ENCODE assay signal across 9 mouse cellular contexts in genomic region chr2:71630143-71630463, GRCm38 (mm10).
A peak's percentile ranks its signal among the peaks of the same experiment; 100 is the strongest.
DNase-seq lines count a peak whose midpoint lies in the region; ATAC-seq and TF ChIP-seq lines count a peak whose summit lies in the region.
"Had no signal": no experiment of that assay in that cellular context is flagged by ENCODE, and none has a peak within 500 bp of the region (broad histone marks: within the 10 kb centered on the region; RNA-seq: fewer than 3 reads in every experiment).

No protein-coding gene starts in this region.

- ATAC-seq in heart, postnatal 0 days (ENCODE audit: insufficient read depth, low read depth), result no peak
- 0 out of 2 replicates have a peak, but pooled peaks have one; percentile 1 for ATAC-seq in hindbrain, embryonic 14.5 days (ENCODE audit: low FRiP score)
- ATAC-seq in midbrain, embryonic 12.5 days (ENCODE audit: low FRiP score, low read depth), result no peak
- no peak for ATAC-seq in inflammation-experienced regulatory T-cells, adult 6 months
- no peak for ATAC-seq in erythroblast, adult 5-6 weeks (replicated peaks; ENCODE audit: low FRiP score, poor library complexity, severe bottlenecking)

- no peak for TF ChIP-seq EP300 in heart, postnatal 0 days (IDR thresholded peaks at IDR 0.05; ENCODE audit: low read depth)

- no peak overlapping the region for H3K27ac ChIP-seq in heart, postnatal 0 days (ENCODE audit: low read depth)
- peak overlapping the region; percentile 60; the same call in 1 of the 2 replicates for H3K27ac ChIP-seq in embryonic facial prominence, embryonic 10.5 days (replicated peaks)
- peak overlapping the region; percentile 73 for H3K27ac ChIP-seq in hindbrain, embryonic 14.5 days
- H3K27ac ChIP-seq in midbrain, embryonic 12.5 days (replicated peaks), result peak overlapping the region; percentile 63

- H3K4me1 ChIP-seq in heart, postnatal 0 days (ENCODE audit: control insufficient read depth, insufficient read depth), result peaks cover 14% of the 10 kb centered on the region
- peaks cover 45% of the 10 kb centered on the region for H3K4me1 ChIP-seq in embryonic facial prominence, embryonic 10.5 days
- H3K4me1 ChIP-seq in hindbrain, embryonic 14.5 days (replicated peaks; ENCODE audit: control insufficient read depth, insufficient read depth, low read length), result peaks cover 42% of the 10 kb centered on the region
- H3K4me1 ChIP-seq in midbrain, embryonic 12.5 days, result peaks cover 45% of the 10 kb centered on the region

- no peaks in the 10 kb centered on the region for H3K9me3 ChIP-seq in heart, postnatal 0 days (replicated peaks; ENCODE audit: control insufficient read depth, low read length)
- H3K9me3 ChIP-seq in embryonic facial prominence, embryonic 10.5 days, result no peaks in the 10 kb centered on the region
- no peaks in the 10 kb centered on the region for H3K9me3 ChIP-seq in hindbrain, embryonic 14.5 days (ENCODE audit: control insufficient read depth, low read length)
- no peaks in the 10 kb centered on the region for H3K9me3 ChIP-seq in midbrain, embryonic 12.5 days

- no peak for DNase-seq in heart, postnatal 0 days (ENCODE audit: low spot score)
- no peak for DNase-seq in heart, adult 8-10 months (ENCODE audit: low spot score)
- no peak for DNase-seq in embryonic facial prominence, embryonic 10.5 days (ENCODE audit: low spot score)
- no peak for DNase-seq in hindbrain, embryonic 14.5 days (ENCODE audit: low spot score)
- no peak for DNase-seq in thymus, adult 18-20 months
- DNase-seq: lung, postnatal 4 days had no signal

- WGBS in heart, postnatal 0 days, result 29% methylated on average over 3 of the region's 3 CpGs
- 5% methylated on average over 3 of the region's 3 CpGs for WGBS in embryonic facial prominence, embryonic 10.5 days
- 3% methylated on average over 3 of the region's 3 CpGs for WGBS in hindbrain, embryonic 14.5 days
- 8% methylated on average over 3 of the region's 3 CpGs for WGBS in midbrain, embryonic 12.5 days

- H3K9ac ChIP-seq in heart, postnatal 0 days (replicated peaks; ENCODE audit: low read depth, low read length), result no peak overlapping the region
- H3K9ac ChIP-seq in hindbrain, embryonic 14.5 days, result peak overlapping the region; percentile 61
- H3K9ac ChIP-seq in midbrain, embryonic 12.5 days (replicated peaks), result no peak overlapping the region

- no peaks in the 10 kb centered on the region for H3K36me3 ChIP-seq in heart, postnatal 0 days (replicated peaks; ENCODE audit: control insufficient read depth, insufficient read depth, low read length)
- H3K36me3 ChIP-seq in embryonic facial prominence, embryonic 10.5 days (replicated peaks), result no peaks in the 10 kb centered on the region
- no peaks in the 10 kb centered on the region for H3K36me3 ChIP-seq in hindbrain, embryonic 14.5 days (replicated peaks; ENCODE audit: control insufficient read depth, insufficient read depth)
- no peaks in the 10 kb centered on the region for H3K36me3 ChIP-seq in midbrain, embryonic 12.5 days

- 0 out of 2 replicates have a peak, but pooled peaks cover 10% of the 10 kb centered on the region for H3K27me3 ChIP-seq in heart, postnatal 0 days (ENCODE audit: control insufficient read depth, insufficient read depth, low read length)
- H3K27me3 ChIP-seq in embryonic facial prominence, embryonic 10.5 days (replicated peaks; ENCODE audit: low read depth, poor library complexity, severe bottlenecking), result peaks cover 43% of the 10 kb centered on the region
- H3K27me3 ChIP-seq in hindbrain, embryonic 14.5 days (ENCODE audit: control insufficient read depth, insufficient read depth, low read length), result no peaks in the 10 kb centered on the region
- H3K27me3 ChIP-seq in midbrain, embryonic 12.5 days, result peaks cover 37% of the 10 kb centered on the region

- peak overlapping the region; percentile 73 for H3K4me2 ChIP-seq in heart, postnatal 0 days (ENCODE audit: low read depth, low read length)
- peak overlapping the region; percentile 79 for H3K4me2 ChIP-seq in hindbrain, embryonic 14.5 days (replicated peaks)
- H3K4me2 ChIP-seq in midbrain, embryonic 12.5 days (replicated peaks), result peak overlapping the region; percentile 68

- no peak for TF ChIP-seq CTCF in heart, postnatal 0 days (IDR thresholded peaks at IDR 0.05; ENCODE audit: low read depth)

- H3K4me3 ChIP-seq in heart, postnatal 0 days (ENCODE audit: low read depth, low read length), result peak overlapping the region; percentile 47
- H3K4me3 ChIP-seq in embryonic facial prominence, embryonic 10.5 days, result peak overlapping the region; percentile 54
- peak overlapping the region; percentile 37 for H3K4me3 ChIP-seq in hindbrain, embryonic 14.5 days (replicated peaks; ENCODE audit: low read length)
- peak overlapping the region; percentile 38 for H3K4me3 ChIP-seq in midbrain, embryonic 12.5 days
